Mouse (Mus musculus) small intestine, adult 2 months (tissue): ENCODE measurements around the gene Tbx1. TPM values are rescaled to one million over a fixed set of nuclear protein-coding genes. Genes with fewer than 3 reads are reported as not detected.
A peak's percentile ranks its signal among the peaks of the same experiment; 100 is the strongest.

ENCODE experiments used
- H3K27ac ChIP-seq: fragments of 200-500 bp; 2 replicates; pipeline ENCODE4 v1.5.1; 2012; ENCODE audit warnings: low read depth, low read length, control low read depth, inconsistent platforms; ENCODE audit not compliant: insufficient read depth
- H3K27me3 ChIP-seq: fragments of 200-500 bp; 2 replicates; pipeline ENCODE4 v1.6.1; 2012; ENCODE audit warnings: mild to moderate bottlenecking, moderate library complexity, low read length, inconsistent platforms; ENCODE audit not compliant: control insufficient read depth, insufficient read depth
- H3K36me3 ChIP-seq: fragments of 200-500 bp; 2 replicates; pipeline ENCODE4 v1.6.1; 2012; ENCODE audit warnings: mild to moderate bottlenecking, low read length, control low read depth, inconsistent platforms; ENCODE audit not compliant: control insufficient read depth, insufficient read depth
- H3K4me1 ChIP-seq: fragments of 200-500 bp; 2 replicates; pipeline ENCODE4 v1.6.1; 2012; ENCODE audit warnings: low read length, inconsistent platforms, mixed read lengths; ENCODE audit not compliant: control insufficient read depth, insufficient read depth, insufficient read length
- H3K4me3 ChIP-seq: fragments of 200-500 bp; 2 replicates; pipeline ENCODE4 v1.5.1; 2012; ENCODE audit warnings: low read depth, mild to moderate bottlenecking, control low read depth, inconsistent platforms, low read length, moderate library complexity
- CTCF ChIP-seq: fragments of 200-500 bp; IDR thresholded peaks from 2 replicates; pipeline ENCODE4 v1.5.1; 2012; ENCODE audit warnings: low read depth, mild to moderate bottlenecking, control low read depth, inconsistent platforms, low read length, moderate library complexity, mixed read lengths; ENCODE audit not compliant: insufficient replicate concordance, insufficient read length; ENCODE audit errors: extremely low read depth
- POLR2A ChIP-seq: fragments of 200-500 bp; IDR thresholded peaks from 2 replicates; pipeline ENCODE4 v1.6.1; 2012; ENCODE audit warnings: low read depth, mild to moderate bottlenecking, control low read depth, inconsistent platforms, low read length, moderate library complexity
- WGBS: fragments of 180-500 bp; shearing (Covaris S2); methylation state at CpG from one replicate; pipeline ENCODE4 v1.1.7; 2018; 5-methylcytosine and 5-hydroxymethylcytosine counted together
- polyA plus RNA-seq: library from polyadenylated mRNA; depleted of rRNA; stranded (reverse); fragments of >200 nt; gene quantifications from 2 replicates; pipeline ENCODE4 v1.2.3, GENCODE M21; 2012; rRNA removed

Gene Tbx1
- polyA plus RNA-seq, result 2.6 and 8.3 TPM in 2 replicates

- TF ChIP-seq POLR2A, result no peak
- TF ChIP-seq CTCF, result peak; percentile 56; the same call in 1 of the 2 replicates
- peaks cover 52% of the 10 kb centered on the region for H3K27me3 ChIP-seq
Measured at GRCm38 (mm10) chr16:18589804-18590790, at the start of gene Tbx1. Gene Tbx1 (minus strand): TSS chr16:18590671.

GRCm38 (mm10) chr16:18639382-18639929 is 49.0 kb upstream of the Tbx1 start:
- Histone ChIP-seq H3K27me3 (no peaks in the 10 kb centered on the region), H3K27ac (peak overlapping the region; percentile 85), H3K4me1 (peaks cover 48% of the 10 kb centered on the region), H3K36me3 (no peaks in the 10 kb centered on the region), H3K4me3 (no peak overlapping the region)
- no peak for TF ChIP-seq CTCF
- TF ChIP-seq POLR2A, result no peak
- WGBS, result 27% methylated on average over 1 of the region's 1 CpGs

More at GRCm38 (mm10) chr16:18589804-18590790, at the start of gene Tbx1:
- Histone ChIP-seq H3K36me3 (no peaks in the 10 kb centered on the region), H3K4me3 (peak within 1 kb of the TSS; percentile 76), H3K27ac (no peak within 1 kb of the TSS), H3K4me1 (peaks cover 20% of the 10 kb centered on the region)
- 4% methylated on average over 48 of the region's 48 CpGs for WGBS

GRCm38 (mm10) chr16:18638396-18638795 is 47.9 kb upstream of the Tbx1 start:
- Histone ChIP-seq H3K36me3 (no peaks in the 10 kb centered on the region), H3K4me1 (peaks cover 44% of the 10 kb centered on the region), H3K4me3 (no peak overlapping the region), H3K27me3 (no peaks in the 10 kb centered on the region), H3K27ac (peak overlapping the region; percentile 85)
- 55% methylated on average over 2 of the region's 2 CpGs for WGBS
- TF ChIP-seq POLR2A, result no peak
- no peak for TF ChIP-seq CTCF

- peak overlapping the region; percentile 46; the same call in 1 of the 2 replicates for H3K27ac ChIP-seq
- H3K4me3 ChIP-seq, result no peak overlapping the region
- H3K27me3 ChIP-seq, result no peaks in the 10 kb centered on the region
- H3K4me1 ChIP-seq, result peaks cover 45% of the 10 kb centered on the region
- no peaks in the 10 kb centered on the region for H3K36me3 ChIP-seq
- TF ChIP-seq POLR2A (no peak), CTCF (no peak)
- 71% methylated on average over 3 of the region's 3 CpGs for WGBS
Measured at GRCm38 (mm10) chr16:18636804-18637203, 46.3 kb upstream of the Tbx1 start.

- TF ChIP-seq POLR2A (no peak), CTCF (no peak)
- Histone ChIP-seq H3K27ac (no peak overlapping the region), H3K4me1 (peaks cover 49% of the 10 kb centered on the region), H3K27me3 (no peaks in the 10 kb centered on the region), H3K36me3 (no peaks in the 10 kb centered on the region), H3K4me3 (no peak overlapping the region)
- 90% methylated on average over 5 of the region's 5 CpGs for WGBS
Measured at GRCm38 (mm10) chr16:18636401-18636800, 45.9 kb upstream of the Tbx1 start.

GRCm38 (mm10) chr16:18633333-18633732 is 42.9 kb upstream of the Tbx1 start:
- Histone ChIP-seq H3K4me3 (no peak overlapping the region), H3K27me3 (no peaks in the 10 kb centered on the region), H3K27ac (peak overlapping the region; percentile 91), H3K4me1 (peaks cover 43% of the 10 kb centered on the region), H3K36me3 (0 out of 2 replicates have a peak, but pooled peaks cover 1% of the 10 kb centered on the region)
- WGBS, result 8% methylated on average over 1 of the region's 1 CpGs
- TF ChIP-seq POLR2A (no peak), CTCF (no peak)

GRCm38 (mm10) chr16:18632816-18633215 is 42.3 kb upstream of the Tbx1 start:
- 34% methylated on average over 2 of the region's 2 CpGs for WGBS
- H3K36me3 ChIP-seq, result 0 out of 2 replicates have a peak, but pooled peaks cover 4% of the 10 kb centered on the region

More at GRCm38 (mm10) chr16:18632816-18633215, 42.3 kb upstream of the Tbx1 start:
- H3K4me3 ChIP-seq, result no peak overlapping the region
- H3K27me3 ChIP-seq, result no peaks in the 10 kb centered on the region
- TF ChIP-seq POLR2A (no peak), CTCF (no peak)
- H3K4me1 ChIP-seq, result peaks cover 38% of the 10 kb centered on the region
- H3K27ac ChIP-seq, result peak overlapping the region; percentile 91
